Mouse (Mus musculus): ENCODE measurements around the gene Armc2.

Armc2 gene

DNA sequence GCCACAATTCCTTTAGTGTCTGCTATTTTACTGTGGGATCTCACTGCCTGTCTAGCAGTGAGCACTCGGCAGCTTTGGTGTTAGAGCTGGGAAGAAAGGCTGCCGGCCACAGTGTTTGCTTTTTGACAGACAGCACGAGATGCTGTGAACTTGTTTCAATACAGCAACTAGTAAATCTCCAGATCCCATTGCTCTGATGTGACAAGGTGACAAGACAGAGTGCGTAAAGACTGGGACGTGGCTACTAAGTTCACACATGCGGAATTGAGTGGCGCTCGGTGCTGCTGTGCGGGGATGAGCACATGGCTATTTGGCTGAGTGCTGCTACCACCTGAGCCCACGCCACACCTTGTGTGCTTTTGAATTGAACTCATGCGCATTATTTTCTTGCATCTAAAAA lies 110.8 kb downstream of the Armc2 start:
- DNase-seq (ENCODE audit: low read depth): no peak

DNA sequence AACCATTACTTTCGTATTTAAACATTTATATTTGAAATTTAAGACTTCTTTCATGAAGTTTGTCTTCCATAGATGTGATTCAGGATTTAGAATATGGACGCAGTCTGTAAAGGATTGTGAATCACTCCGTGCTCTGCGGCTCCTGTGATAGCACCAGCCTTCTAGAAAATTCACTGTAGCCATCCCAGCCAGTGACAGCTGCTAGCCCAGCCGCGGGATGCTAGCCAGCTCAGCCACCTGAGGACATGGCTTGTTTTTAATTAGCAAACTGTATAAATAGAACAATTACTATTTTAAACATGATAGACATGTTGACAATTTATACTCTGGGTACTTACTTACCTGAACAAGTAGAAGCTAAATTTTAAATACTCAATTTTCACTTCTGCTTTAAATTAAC lies 116.4 kb downstream of the Armc2 start:
- DNase-seq (ENCODE audit: low read depth): no peak

GRCm38 (mm10) chr10:41901456-41901855 lies 116.8 kb downstream of the Armc2 start:
- no peak for DNase-seq (ENCODE audit: low read depth)

DNA sequence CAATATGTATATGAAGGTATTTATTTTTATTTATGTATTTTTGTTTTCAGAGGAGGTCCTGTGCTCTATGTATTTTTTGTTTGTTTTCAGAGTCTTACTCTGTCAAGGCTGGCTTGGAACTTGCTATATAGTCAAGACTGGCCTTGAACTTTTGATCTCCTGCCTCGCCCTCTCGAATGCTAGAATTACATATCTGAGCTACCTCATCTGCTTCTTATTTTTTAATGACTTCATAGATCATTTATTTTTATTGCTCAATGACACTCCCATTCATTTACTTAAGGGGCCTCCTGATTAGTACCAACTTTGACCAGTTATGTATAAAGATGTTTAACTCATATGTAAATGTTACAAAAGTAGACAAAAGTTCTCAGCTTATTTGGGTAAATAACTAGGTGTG lies 121.4 kb downstream of the Armc2 start:
- DNase-seq (ENCODE audit: low read depth): no peak

DNA sequence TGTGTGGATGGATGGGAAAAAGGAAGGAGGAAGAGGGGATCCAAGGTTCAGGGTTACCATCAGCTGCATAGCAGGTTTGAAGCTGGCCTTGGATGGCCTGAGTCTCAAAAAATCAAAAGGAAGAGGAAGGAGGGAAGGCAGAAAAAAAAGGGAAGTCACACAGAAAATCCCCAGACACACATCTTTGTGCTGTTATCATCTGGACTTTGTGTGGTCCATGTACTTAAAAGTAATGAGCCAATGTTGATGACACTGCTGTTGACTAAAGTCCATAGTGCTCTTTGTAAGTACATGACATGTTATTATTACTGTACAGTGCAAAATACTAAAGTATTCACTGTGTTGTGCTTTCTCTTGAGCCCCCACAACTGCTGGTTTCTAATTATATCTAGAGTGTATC lies 121.8 kb downstream of the Armc2 start:
- no peak for DNase-seq (ENCODE audit: low read depth)

DNA sequence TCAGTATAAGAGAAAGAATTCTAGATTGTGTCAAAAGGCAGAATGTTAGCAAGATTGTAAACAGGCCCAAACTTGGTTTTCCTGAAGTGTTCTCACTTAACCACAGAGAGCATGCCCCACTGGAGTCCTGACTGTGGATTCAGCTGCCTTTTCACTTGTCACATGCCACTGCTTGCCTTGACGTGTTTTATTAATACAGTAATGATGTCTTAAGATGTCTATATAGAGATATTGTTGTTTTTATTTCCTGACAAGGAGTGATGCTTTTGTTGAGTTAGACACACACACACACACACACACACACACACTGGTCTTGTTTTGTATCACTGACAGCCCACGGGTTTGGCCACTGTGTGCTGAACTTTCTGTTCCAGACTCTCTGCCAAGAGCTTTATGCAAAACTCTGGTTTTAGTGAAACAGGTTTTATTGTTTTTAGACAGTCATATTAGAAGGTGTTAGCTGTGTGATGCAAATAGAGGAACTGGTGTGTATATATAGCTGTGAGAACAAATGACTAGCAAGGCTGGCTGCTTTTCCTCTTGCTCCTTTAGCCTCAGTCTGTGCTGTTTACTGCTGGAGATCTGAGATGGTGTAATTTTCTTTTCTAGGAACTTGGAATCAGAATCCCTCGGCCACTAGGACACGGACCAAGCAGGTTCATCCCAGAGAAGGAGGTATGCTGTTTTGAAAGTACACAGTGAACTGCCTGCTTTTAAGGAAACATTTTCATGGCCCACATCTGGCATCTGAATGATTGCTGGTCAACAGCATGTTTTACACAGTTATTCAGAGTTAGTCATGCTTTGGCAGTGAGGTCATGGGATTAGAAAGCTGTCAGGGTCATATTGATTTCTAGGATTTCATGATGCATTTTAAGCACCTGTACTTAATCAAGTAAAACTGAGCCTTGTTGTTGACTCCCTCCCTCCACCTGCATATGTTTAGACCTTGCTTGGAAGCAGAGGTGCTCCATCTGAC lies 124.5 kb downstream of the Armc2 start:
- no peak for DNase-seq (ENCODE audit: low read depth)

- no peak for DNase-seq (ENCODE audit: low read depth)
Measured at GRCm38 (mm10) chr10:41891312-41891711, 126.9 kb downstream of the Armc2 start.

DNA sequence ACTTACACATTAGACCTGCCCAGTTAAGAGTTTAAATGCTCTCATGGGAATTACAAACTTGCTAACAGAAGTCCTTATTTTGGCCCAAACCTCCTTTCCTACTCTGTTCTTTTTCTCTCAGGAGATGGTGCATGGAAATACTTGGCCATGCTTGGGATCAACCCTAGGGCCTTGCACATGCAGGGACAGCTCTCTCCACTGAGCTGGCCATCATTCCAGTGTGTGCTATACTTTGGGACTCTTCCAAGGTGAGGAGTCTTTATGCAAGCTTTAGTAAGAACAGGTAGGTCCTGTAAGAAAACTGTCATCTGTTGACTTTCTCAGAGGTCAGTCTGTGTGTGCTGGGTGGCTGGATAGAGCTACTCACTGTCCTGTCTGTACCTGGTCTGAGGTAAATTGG lies 127.7 kb downstream of the Armc2 start:
- DNase-seq (ENCODE audit: low read depth): no peak

DNA sequence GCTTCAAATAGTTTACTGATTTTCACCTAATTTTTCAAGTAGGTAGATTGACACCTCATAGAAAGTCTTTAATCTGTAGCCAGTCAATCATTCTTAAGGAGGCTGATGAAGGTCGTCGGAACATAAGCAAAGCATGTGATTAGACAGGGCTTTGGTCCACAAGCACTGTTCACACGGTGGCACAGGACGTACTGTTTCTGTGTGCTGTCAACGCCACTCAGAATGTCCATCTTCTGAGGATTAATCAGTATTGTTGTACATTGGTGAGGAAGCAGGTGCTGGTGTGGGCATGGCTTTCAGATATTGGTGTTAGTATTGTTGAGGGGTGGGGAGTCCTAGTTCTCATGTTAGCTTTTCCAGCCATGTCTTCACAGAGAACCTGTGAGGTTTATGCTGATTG lies 128.7 kb downstream of the Armc2 start:
- DNase-seq (ENCODE audit: low read depth): peak; percentile 30

GRCm38 (mm10) chr10:41888365-41888941 lies 129.8 kb downstream of the Armc2 start:
- DNase-seq (ENCODE audit: low read depth): peak; percentile 68

DNA sequence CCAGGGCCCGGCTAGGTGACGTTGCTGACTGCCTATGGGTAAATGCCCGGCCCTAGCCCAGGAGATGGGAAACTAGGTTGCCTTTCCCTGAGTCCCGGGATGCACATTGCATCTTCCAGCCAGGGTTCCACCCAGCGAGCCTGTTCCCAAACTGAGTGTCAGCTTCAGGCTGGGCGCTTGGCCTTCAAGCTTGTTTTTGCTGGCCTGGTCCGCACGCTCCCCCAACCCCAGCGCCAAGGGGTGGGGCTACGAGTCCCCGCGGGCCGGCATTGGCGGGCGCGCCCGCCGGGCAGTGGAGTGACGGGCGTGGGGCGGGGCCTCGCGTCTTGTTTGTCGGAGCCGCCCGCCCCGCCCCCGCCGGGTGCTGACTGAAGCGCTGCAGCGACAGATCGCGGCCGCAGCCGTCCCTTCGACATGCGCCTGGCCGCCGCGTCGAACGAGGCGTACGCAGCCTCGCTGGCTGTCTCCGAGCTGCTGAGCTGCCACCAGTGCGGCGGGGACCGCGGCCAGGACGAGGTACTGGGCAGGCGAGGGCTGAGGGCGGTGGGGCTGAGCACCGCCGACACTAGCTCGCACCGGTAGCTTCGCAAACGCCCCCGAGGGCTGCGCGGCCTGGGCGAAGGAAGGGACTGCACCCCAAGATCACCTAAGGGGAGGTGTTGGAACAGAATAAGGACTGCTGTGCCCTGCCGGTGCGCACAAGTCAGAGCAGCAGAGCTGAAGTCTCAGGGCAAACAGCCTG lies 131.0 kb downstream of the Armc2 start:
- DNase-seq (ENCODE audit: low read depth): peak; percentile 95

- DNase-seq (ENCODE audit: low read depth): no peak
Measured at GRCm38 (mm10) chr10:41883741-41884575, 134.3 kb downstream of the Armc2 start.

DNA sequence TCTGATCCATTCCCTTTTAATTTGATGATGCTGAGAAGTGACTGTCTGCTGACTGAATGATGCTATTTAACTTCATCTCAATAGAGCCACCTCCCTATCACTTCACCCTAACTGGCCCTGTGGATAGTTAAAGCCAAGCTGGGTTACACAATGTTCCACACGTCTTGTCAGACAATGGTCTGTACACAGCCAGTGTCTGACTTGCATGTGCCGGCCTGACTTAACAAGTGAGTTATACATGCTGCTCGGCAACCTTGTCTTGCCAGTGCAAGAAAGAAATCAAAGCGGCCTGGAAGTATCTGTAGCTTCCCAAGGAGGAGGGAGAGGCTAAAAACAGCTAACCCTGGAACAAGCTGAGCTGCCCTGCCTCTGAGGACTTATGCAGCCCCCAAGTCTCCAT lies 136.8 kb downstream of the Armc2 start:
- DNase-seq (ENCODE audit: low read depth): peak; percentile 39

DNA sequence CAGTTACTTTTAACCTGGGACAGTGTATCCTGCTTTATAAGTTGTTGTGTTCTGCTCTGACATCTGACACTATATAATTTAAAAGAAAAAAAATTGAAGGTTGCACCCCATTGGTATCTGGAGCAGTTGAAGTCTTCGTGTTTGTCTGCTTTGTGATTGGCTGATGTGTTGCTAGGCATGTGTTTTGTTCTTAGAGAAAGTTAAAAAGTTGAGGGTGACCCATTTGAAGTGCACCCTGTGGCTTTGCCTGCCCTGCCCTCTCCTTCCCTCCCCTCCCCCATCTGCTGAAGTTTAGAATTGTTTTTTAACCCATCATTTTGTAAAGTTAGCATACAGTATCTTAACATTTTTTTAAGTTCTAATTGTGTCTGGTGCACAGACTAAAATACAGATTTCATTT lies 137.5 kb downstream of the Armc2 start:
- DNase-seq (ENCODE audit: low read depth): peak; percentile 83

- peak; percentile 34 for DNase-seq (ENCODE audit: low read depth)
Measured at GRCm38 (mm10) chr10:41880206-41880605, 138.0 kb downstream of the Armc2 start.

- DNase-seq (ENCODE audit: low read depth): no peak
Measured at GRCm38 (mm10) chr10:41879675-41880074, 138.6 kb downstream of the Armc2 start.

- no peak for DNase-seq (ENCODE audit: low read depth)
Measured at GRCm38 (mm10) chr10:41878344-41878743, 139.9 kb downstream of the Armc2 start.

GRCm38 (mm10) chr10:41875624-41876023 lies 142.6 kb downstream of the Armc2 start:
- DNase-seq (ENCODE audit: low read depth): no peak

DNA sequence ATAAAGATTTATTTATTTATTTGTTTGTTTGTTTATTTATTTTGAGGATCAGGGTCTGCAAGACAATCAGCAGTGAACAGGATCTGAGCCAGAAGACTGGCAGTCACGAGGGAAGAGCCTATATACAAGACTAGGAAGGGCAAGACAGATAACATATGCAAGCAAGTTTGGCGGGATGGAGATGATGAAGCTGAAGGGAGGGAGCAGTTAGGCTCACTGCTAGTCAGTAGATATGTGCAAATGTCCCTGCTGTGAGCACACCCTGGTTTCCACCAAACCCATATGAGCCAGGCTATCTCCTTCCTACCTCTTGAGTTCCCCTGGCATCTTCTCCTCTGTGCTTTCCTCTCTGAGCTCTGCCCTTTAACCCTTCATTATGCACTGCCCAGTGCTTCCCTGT lies 146.7 kb downstream of the Armc2 start:
- DNase-seq (ENCODE audit: low read depth): no peak

GRCm38 (mm10) chr10:41870101-41870500 lies 148.1 kb downstream of the Armc2 start:
- no peak for DNase-seq (ENCODE audit: low read depth)

DNA sequence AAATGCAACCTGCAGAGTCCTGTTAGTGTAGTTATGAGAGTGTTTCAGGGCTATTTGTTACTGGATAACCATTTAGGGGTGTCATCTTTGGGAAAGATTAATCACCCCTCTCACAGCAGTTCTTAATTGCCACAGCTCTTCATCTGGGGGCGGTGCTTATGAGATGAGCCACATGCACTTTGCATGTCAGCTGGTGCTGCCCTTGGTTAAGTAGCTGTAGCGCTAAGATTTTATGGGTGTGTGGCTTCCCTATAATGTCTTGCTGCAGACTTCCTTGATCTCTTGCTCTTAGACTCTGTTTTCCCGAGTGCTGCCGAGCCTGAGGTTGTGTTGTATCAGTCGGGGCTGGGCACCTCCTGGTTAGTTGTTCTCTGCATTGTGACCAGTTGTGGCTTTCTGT lies 150.3 kb downstream of the Armc2 start:
- peak; percentile 31 for DNase-seq (ENCODE audit: low read depth)

- no peak for DNase-seq (ENCODE audit: low read depth)
Measured at GRCm38 (mm10) chr10:41866838-41867154, 151.4 kb downstream of the Armc2 start.

Data from naive thymus-derived CD4-positive, alpha-beta T cell, adult 2 months (primary cell).